Mouse (Mus musculus): ENCODE data around the gene Atg4a. TPM values are rescaled to one million over a fixed set of nuclear protein-coding genes. Genes with fewer than 3 reads are reported as not detected.

Gene Atg4a
- total RNA-seq, 1 experiment, result 6.5 TPM

GRCm38 (mm10) chrX:140979546-140979945, 22.8 kb downstream of the Atg4a start:
- H3K9ac ChIP-seq (ENCODE audit: insufficient read depth, low read depth, low read length, poor library complexity, severe bottlenecking), result no peak overlapping the region
- H3K36me3 ChIP-seq (ENCODE audit: control insufficient read depth, insufficient read depth, low read length, poor library complexity, severe bottlenecking), result no peaks in the 10 kb centered on the region
- no peak for DNase-seq (ENCODE audit: low read depth, low spot score)
- H3K4me1 ChIP-seq (ENCODE audit: control insufficient read depth in 2 of 2, insufficient read depth in 2 of 2, low read length in 2 of 2, poor library complexity in 1 of 2), result no peaks in the 10 kb centered on the region
- H3K9me3 ChIP-seq (ENCODE audit: control insufficient read depth, insufficient read depth, low read depth, low read length), result no peaks in the 10 kb centered on the region
- no peak overlapping the region for H3K4me3 ChIP-seq (ENCODE audit: insufficient read depth in 1 of 2, low read depth in 1 of 2, low read length in 2 of 2, poor library complexity in 1 of 2, severe bottlenecking in 1 of 2)
- TF ChIP-seq HCFC1 (IDR thresholded peaks at IDR 0.05; ENCODE audit: borderline replicate concordance, insufficient read depth, low read length) (no peak), ZNF384 (IDR thresholded peaks at IDR 0.05; ENCODE audit: low read depth, low read length) (no peak), ZC3H11A (IDR thresholded peaks at IDR 0.05; ENCODE audit: borderline replicate concordance, low read depth, low read length) (no peak), MAFK (IDR thresholded peaks at IDR 0.05; ENCODE audit: insufficient read depth, low read depth, low read length) (no peak), CHD2 (IDR thresholded peaks at IDR 0.05; ENCODE audit: low read depth, low read length) (no peak)
- no peak overlapping the region for H3K27ac ChIP-seq (ENCODE audit: insufficient read depth, low read depth, low read length, poor library complexity, severe bottlenecking)
- in situ Hi-C loops (cut with MboI; ENCODE audit: low sequenced_read_pairs in 2 of 2, unreplicated experiment in 2 of 2), result no loop called here

- DNase-seq (ENCODE audit: low read depth, low spot score), result no peak
- Histone ChIP-seq H3K4me3 (ENCODE audit: insufficient read depth in 1 of 2, low read depth in 1 of 2, low read length in 2 of 2, poor library complexity in 1 of 2, severe bottlenecking in 1 of 2) (no peak overlapping the region), H3K9ac (ENCODE audit: insufficient read depth, low read depth, low read length, poor library complexity, severe bottlenecking) (no peak overlapping the region), H3K36me3 (ENCODE audit: control insufficient read depth, insufficient read depth, low read length, poor library complexity, severe bottlenecking) (no peaks in the 10 kb centered on the region), H3K4me1 (ENCODE audit: control insufficient read depth in 2 of 2, insufficient read depth in 2 of 2, low read length in 2 of 2, poor library complexity in 1 of 2) (no peaks in the 10 kb centered on the region), H3K27ac (ENCODE audit: insufficient read depth, low read depth, low read length, poor library complexity, severe bottlenecking) (no peak overlapping the region), H3K9me3 (ENCODE audit: control insufficient read depth, insufficient read depth, low read depth, low read length) (no peaks in the 10 kb centered on the region)
- in situ Hi-C loops (cut with MboI; ENCODE audit: low sequenced_read_pairs in 2 of 2, unreplicated experiment in 2 of 2), result no loop called here
- TF ChIP-seq ZC3H11A (IDR thresholded peaks at IDR 0.05; ENCODE audit: borderline replicate concordance, low read depth, low read length) (no peak), CHD2 (IDR thresholded peaks at IDR 0.05; ENCODE audit: low read depth, low read length) (no peak), HCFC1 (IDR thresholded peaks at IDR 0.05; ENCODE audit: borderline replicate concordance, insufficient read depth, low read length) (no peak), MAFK (IDR thresholded peaks at IDR 0.05; ENCODE audit: insufficient read depth, low read depth, low read length) (no peak), ZNF384 (IDR thresholded peaks at IDR 0.05; ENCODE audit: low read depth, low read length) (no peak)
Observed at GRCm38 (mm10) chrX:140980163-140980562, 23.5 kb downstream of the Atg4a start.

- Histone ChIP-seq H3K27ac (ENCODE audit: insufficient read depth, low read depth, low read length, poor library complexity, severe bottlenecking) (no peak overlapping the region), H3K4me3 (ENCODE audit: insufficient read depth in 1 of 2, low read depth in 1 of 2, low read length in 2 of 2, poor library complexity in 1 of 2, severe bottlenecking in 1 of 2) (no peak overlapping the region), H3K4me1 (ENCODE audit: control insufficient read depth in 2 of 2, insufficient read depth in 2 of 2, low read length in 2 of 2, poor library complexity in 1 of 2) (no peaks in the 10 kb centered on the region), H3K9ac (ENCODE audit: insufficient read depth, low read depth, low read length, poor library complexity, severe bottlenecking) (no peak overlapping the region), H3K9me3 (ENCODE audit: control insufficient read depth, insufficient read depth, low read depth, low read length) (no peaks in the 10 kb centered on the region), H3K36me3 (ENCODE audit: control insufficient read depth, insufficient read depth, low read length, poor library complexity, severe bottlenecking) (no peaks in the 10 kb centered on the region)
- in situ Hi-C loops (cut with MboI; ENCODE audit: low sequenced_read_pairs in 2 of 2, unreplicated experiment in 2 of 2), result no loop called here
- TF ChIP-seq ZC3H11A (IDR thresholded peaks at IDR 0.05; ENCODE audit: borderline replicate concordance, low read depth, low read length), result no peak
- TF ChIP-seq CHD2 (IDR thresholded peaks at IDR 0.05; ENCODE audit: low read depth, low read length), result no peak
- no peak for TF ChIP-seq HCFC1 (IDR thresholded peaks at IDR 0.05; ENCODE audit: borderline replicate concordance, insufficient read depth, low read length)
- DNase-seq (ENCODE audit: low read depth, low spot score), result no peak
Observed at GRCm38 (mm10) chrX:140983206-140983960, 26.7 kb downstream of the Atg4a start.

- Histone ChIP-seq H3K9ac (ENCODE audit: insufficient read depth, low read depth, low read length, poor library complexity, severe bottlenecking) (no peak overlapping the region), H3K9me3 (ENCODE audit: control insufficient read depth, insufficient read depth, low read depth, low read length) (no peaks in the 10 kb centered on the region), H3K36me3 (ENCODE audit: control insufficient read depth, insufficient read depth, low read length, poor library complexity, severe bottlenecking) (no peaks in the 10 kb centered on the region), H3K4me1 (ENCODE audit: control insufficient read depth in 2 of 2, insufficient read depth in 2 of 2, low read length in 2 of 2, poor library complexity in 1 of 2) (no peaks in the 10 kb centered on the region), H3K27ac (ENCODE audit: insufficient read depth, low read depth, low read length, poor library complexity, severe bottlenecking) (no peak overlapping the region), H3K4me3 (ENCODE audit: insufficient read depth in 1 of 2, low read depth in 1 of 2, low read length in 2 of 2, poor library complexity in 1 of 2, severe bottlenecking in 1 of 2) (no peak overlapping the region)
- in situ Hi-C loops (cut with MboI; ENCODE audit: low sequenced_read_pairs in 2 of 2, unreplicated experiment in 2 of 2), result no loop called here
- TF ChIP-seq ZNF384 (IDR thresholded peaks at IDR 0.05; ENCODE audit: low read depth, low read length) (no peak), ZC3H11A (IDR thresholded peaks at IDR 0.05; ENCODE audit: borderline replicate concordance, low read depth, low read length) (no peak), CHD2 (IDR thresholded peaks at IDR 0.05; ENCODE audit: low read depth, low read length) (no peak), MAFK (IDR thresholded peaks at IDR 0.05; ENCODE audit: insufficient read depth, low read depth, low read length) (no peak), HCFC1 (IDR thresholded peaks at IDR 0.05; ENCODE audit: borderline replicate concordance, insufficient read depth, low read length) (no peak)
- no peak for DNase-seq (ENCODE audit: low read depth, low spot score)
Observed at GRCm38 (mm10) chrX:140984795-140985194, 28.1 kb downstream of the Atg4a start.
